ENCODE assay signal across 9 mouse cellular contexts in genomic region chr13:60358408-60359060, GRCm38 (mm10).
DNase-seq lines count a peak whose midpoint lies in the region; ATAC-seq and TF ChIP-seq lines count a peak whose summit lies in the region.
"Had no signal": no experiment of that assay in that cellular context is flagged by ENCODE, and none has a peak within 500 bp of the region (broad histone marks: within the 10 kb centered on the region; RNA-seq: fewer than 3 reads in every experiment).

No protein-coding gene starts in this region.

- 0 out of 2 replicates have a peak overlapping the region, but pooled peaks have one; percentile 30 for H3K27ac ChIP-seq in lung, embryonic 15.5 days
- no peak overlapping the region; the same call in 1 of the 2 replicates for H3K27ac ChIP-seq in embryonic facial prominence, embryonic 10.5 days (replicated peaks)
- H3K27ac ChIP-seq in stomach, embryonic 14.5 days (ENCODE audit: low read length) = peak overlapping the region; percentile 74; the same call in 1 of the 2 replicates
- no peak overlapping the region for H3K27ac ChIP-seq in hindbrain, embryonic 10.5 days
- no peak overlapping the region for H3K27ac ChIP-seq in hindbrain, embryonic 14.5 days

- H3K4me3 ChIP-seq in lung, embryonic 15.5 days = no peak overlapping the region
- H3K4me3 ChIP-seq in lung, adult 2 months (replicated peaks; ENCODE audit: extremely low read depth, low read depth, low read length) = no peak overlapping the region
- H3K4me3 ChIP-seq in embryonic facial prominence, embryonic 10.5 days = no peak overlapping the region
- no peak overlapping the region for H3K4me3 ChIP-seq in stomach, embryonic 14.5 days (ENCODE audit: low read depth, low read length)
- no peak overlapping the region for H3K4me3 ChIP-seq in hindbrain, embryonic 10.5 days
- no peak overlapping the region for H3K4me3 ChIP-seq in hindbrain, embryonic 14.5 days (replicated peaks; ENCODE audit: low read length)

- intact Hi-C loops in heart, postnatal 14 days (cut with DNase I) = no loop called here

- TF ChIP-seq CTCF in lung, adult 2 months (IDR thresholded peaks at IDR 0.05; ENCODE audit: insufficient read depth, low read length) = no peak

- H3K9ac ChIP-seq in lung, embryonic 15.5 days = no peak overlapping the region
- H3K9ac ChIP-seq in stomach, embryonic 14.5 days (replicated peaks; ENCODE audit: low read depth, low read length) = no peak overlapping the region
- H3K9ac ChIP-seq in hindbrain, embryonic 14.5 days = no peak overlapping the region

- 46% methylated on average over 7 of the region's 7 CpGs for WGBS in lung, embryonic 15.5 days
- WGBS in lung, adult 2 months = 61% methylated on average over 7 of the region's 7 CpGs
- 82% methylated on average over 7 of the region's 7 CpGs for WGBS in embryonic facial prominence, embryonic 10.5 days
- 46% methylated on average over 7 of the region's 7 CpGs for WGBS in stomach, embryonic 14.5 days
- 85% methylated on average over 7 of the region's 7 CpGs for WGBS in hindbrain, embryonic 10.5 days
- 87% methylated on average over 7 of the region's 7 CpGs for WGBS in hindbrain, embryonic 14.5 days

- peak; percentile 79 for ATAC-seq in lung, embryonic 15.5 days (ENCODE audit: borderline replicate concordance, extremely low read depth, low FRiP score, low TSS enrichment)
- peak; percentile 80; the same call in 1 of the 2 replicates for ATAC-seq in stomach, embryonic 14.5 days (ENCODE audit: insufficient number of reproducible peaks, insufficient read depth, low FRiP score, low read depth)
- no peak for ATAC-seq in hindbrain, embryonic 14.5 days (ENCODE audit: low FRiP score)
- no peak for ATAC-seq in monocyte, adult 5-6 weeks (replicated peaks; ENCODE audit: insufficient number of reproducible peaks, low FRiP score, low TSS enrichment, poor library complexity, severe bottlenecking)

- no peaks in the 10 kb centered on the region for H3K27me3 ChIP-seq in lung, embryonic 15.5 days
- H3K27me3 ChIP-seq in embryonic facial prominence, embryonic 10.5 days (replicated peaks; ENCODE audit: low read depth, poor library complexity, severe bottlenecking) = no peaks in the 10 kb centered on the region
- no peaks in the 10 kb centered on the region for H3K27me3 ChIP-seq in stomach, embryonic 14.5 days (ENCODE audit: control insufficient read depth, insufficient read depth, low read length)
- H3K27me3 ChIP-seq in hindbrain, embryonic 10.5 days (ENCODE audit: insufficient read depth, poor library complexity, severe bottlenecking) = no peaks in the 10 kb centered on the region
- no peaks in the 10 kb centered on the region for H3K27me3 ChIP-seq in hindbrain, embryonic 14.5 days (ENCODE audit: control insufficient read depth, insufficient read depth, low read length)

- no peaks in the 10 kb centered on the region for H3K9me3 ChIP-seq in lung, embryonic 15.5 days
- no peaks in the 10 kb centered on the region for H3K9me3 ChIP-seq in embryonic facial prominence, embryonic 10.5 days
- no peaks in the 10 kb centered on the region for H3K9me3 ChIP-seq in stomach, embryonic 14.5 days (ENCODE audit: control insufficient read depth, low read depth, low read length)
- H3K9me3 ChIP-seq in hindbrain, embryonic 10.5 days = no peaks in the 10 kb centered on the region
- H3K9me3 ChIP-seq in hindbrain, embryonic 14.5 days (ENCODE audit: control insufficient read depth, low read length) = no peaks in the 10 kb centered on the region

- peaks cover 19% of the 10 kb centered on the region for H3K4me1 ChIP-seq in lung, embryonic 15.5 days
- no peaks in the 10 kb centered on the region for H3K4me1 ChIP-seq in lung, adult 2 months (ENCODE audit: control insufficient read depth, insufficient read depth, low read length)
- H3K4me1 ChIP-seq in embryonic facial prominence, embryonic 10.5 days = peaks cover 8% of the 10 kb centered on the region; the same call in 1 of the 2 replicates
- H3K4me1 ChIP-seq in stomach, embryonic 14.5 days (ENCODE audit: control insufficient read depth, insufficient read depth, low read length) = peaks cover 12% of the 10 kb centered on the region
- no peaks in the 10 kb centered on the region for H3K4me1 ChIP-seq in hindbrain, embryonic 10.5 days (replicated peaks)
- no peaks in the 10 kb centered on the region for H3K4me1 ChIP-seq in hindbrain, embryonic 14.5 days (replicated peaks; ENCODE audit: control insufficient read depth, insufficient read depth, low read length)

- no peaks in the 10 kb centered on the region for H3K36me3 ChIP-seq in lung, embryonic 15.5 days
- H3K36me3 ChIP-seq in embryonic facial prominence, embryonic 10.5 days (replicated peaks) = no peaks in the 10 kb centered on the region
- no peaks in the 10 kb centered on the region for H3K36me3 ChIP-seq in stomach, embryonic 14.5 days (ENCODE audit: control insufficient read depth, insufficient read depth, low read length)
- H3K36me3 ChIP-seq in hindbrain, embryonic 10.5 days = no peaks in the 10 kb centered on the region
- no peaks in the 10 kb centered on the region for H3K36me3 ChIP-seq in hindbrain, embryonic 14.5 days (replicated peaks; ENCODE audit: control insufficient read depth, insufficient read depth)

- H3K4me2 ChIP-seq in lung, embryonic 15.5 days = no peak overlapping the region
- H3K4me2 ChIP-seq in stomach, embryonic 14.5 days (replicated peaks; ENCODE audit: low read depth, low read length) = no peak overlapping the region
- H3K4me2 ChIP-seq in hindbrain, embryonic 14.5 days (replicated peaks) = no peak overlapping the region

- TF ChIP-seq POLR2A in lung, adult 2 months (IDR thresholded peaks at IDR 0.05; ENCODE audit: borderline replicate concordance, extremely low read depth, low read depth, low read length) = no peak

- DNase-seq in lung, adult 2 months = no peak
- DNase-seq in embryonic facial prominence, embryonic 10.5 days (ENCODE audit: low spot score) = peak; percentile 7
- peak; percentile 8 to 20 for DNase-seq in heart, postnatal 14 days
- no peak for DNase-seq in hindbrain, embryonic 10.5 days (ENCODE audit: low spot score)
- no peak for DNase-seq in hindbrain, embryonic 14.5 days (ENCODE audit: low spot score)
- DNase-seq: layer of hippocampus, postnatal 36 days had no signal

Comparison
In these comparisons a context has a peak if more than half of its experiments do, and no peak if none do; other contexts are left out.
1. ATAC-seq: peak in lung, embryonic 15.5 days (single experiment) and stomach, embryonic 14.5 days (single experiment); none in hindbrain, embryonic 14.5 days (single experiment) and monocyte, adult 5-6 weeks (single experiment).
2. H3K27ac ChIP-seq: peak in lung, embryonic 15.5 days (single experiment) and stomach, embryonic 14.5 days (single experiment); none in embryonic facial prominence, embryonic 10.5 days (single experiment), hindbrain, embryonic 10.5 days (single experiment) and hindbrain, embryonic 14.5 days (single experiment).
3. DNase-seq: peak in embryonic facial prominence, embryonic 10.5 days (single experiment) and heart, postnatal 14 days (2 of 2); none in lung, adult 2 months (single experiment), hindbrain, embryonic 10.5 days (single experiment) and hindbrain, embryonic 14.5 days (single experiment).